Mouse (Mus musculus): ENCODE results near the gene Hand1.

Gene Hand1

DNA sequence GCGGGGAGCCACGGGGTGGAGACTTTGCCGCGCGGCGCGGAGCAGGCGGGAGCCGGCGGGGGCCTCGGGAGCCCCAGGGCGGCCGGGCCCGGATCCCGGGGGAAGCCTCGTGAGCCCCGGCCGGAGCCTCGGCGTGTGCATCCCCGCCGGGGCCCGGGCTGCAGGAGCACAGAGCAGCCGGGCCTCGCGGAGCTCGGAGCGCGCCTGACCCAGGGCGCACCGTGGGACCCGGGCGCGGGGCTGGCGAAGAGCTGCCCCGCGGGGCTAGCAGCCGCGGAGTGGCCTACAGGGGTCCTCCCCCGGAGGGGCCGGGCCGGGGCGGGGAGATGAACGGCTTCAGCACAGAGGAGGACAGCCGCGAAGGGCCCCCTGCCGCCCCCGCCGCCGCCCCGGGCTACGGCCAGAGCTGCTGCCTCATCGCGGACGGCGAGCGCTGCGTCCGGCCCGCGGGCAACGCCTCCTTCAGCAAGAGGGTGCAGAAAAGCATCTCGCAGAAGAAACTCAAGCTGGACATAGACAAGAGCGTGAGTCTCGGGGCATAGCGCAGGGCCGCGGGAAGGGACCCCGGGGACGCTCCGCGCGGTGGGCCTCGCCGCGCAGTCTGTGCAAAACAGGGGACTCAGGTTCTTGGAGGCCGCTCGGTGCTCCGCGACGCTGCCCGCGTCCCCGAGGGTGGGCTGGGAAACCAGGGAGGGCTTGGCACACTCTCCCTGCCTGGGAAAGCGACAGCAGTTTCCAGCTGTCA is 30.7 kb downstream of the Hand1 start:
- DNase-seq (ENCODE audit: low spot score in 2 of 2): peak in 1 of 2 experiments; percentile 29

GRCm38 (mm10) chr11:57800971-57801765 is 31.4 kb downstream of the Hand1 start, which contains the start of gene Sap30l:
Gene Sap30l, plus strand, starts transcription at chr11:57801637.
- peak; percentile 86 to 97 for DNase-seq (ENCODE audit: low spot score in 2 of 2)

GRCm38 (mm10) chr11:57800266-57800951 is 32.2 kb downstream of the Hand1 start:
- no peak for DNase-seq (ENCODE audit: low spot score in 2 of 2)

GRCm38 (mm10) chr11:57799456-57799855 is 33.2 kb downstream of the Hand1 start:
- DNase-seq (ENCODE audit: low spot score in 2 of 2): no peak

GRCm38 (mm10) chr11:57797828-57798227 is 34.8 kb downstream of the Hand1 start:
- DNase-seq (ENCODE audit: low spot score in 2 of 2): no peak

DNA sequence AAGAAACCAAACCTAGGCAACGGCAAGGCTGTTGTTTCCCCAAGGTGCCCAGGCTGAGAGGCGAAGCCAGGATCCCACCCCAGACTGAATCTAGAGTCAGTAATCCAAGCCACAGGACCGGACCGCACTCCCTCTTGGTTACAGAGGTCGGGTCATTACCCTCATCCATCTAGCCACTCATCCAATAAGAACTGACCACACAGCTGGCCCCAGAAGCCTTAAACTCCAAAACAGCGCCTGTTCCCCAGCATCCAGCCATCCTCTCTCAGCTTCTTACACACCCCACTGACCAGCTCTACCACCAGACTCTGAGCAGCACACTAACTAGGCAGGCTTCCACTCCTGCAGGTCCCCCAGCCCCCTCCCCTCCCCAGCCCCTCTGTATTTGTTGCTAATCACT is 37.5 kb downstream of the Hand1 start:
- no peak for DNase-seq (ENCODE audit: low spot score in 2 of 2)

GRCm38 (mm10) chr11:57790866-57791535 is 41.6 kb downstream of the Hand1 start:
- DNase-seq (ENCODE audit: low spot score in 2 of 2): no peak

- DNase-seq (ENCODE audit: low spot score in 2 of 2): peak in 1 of 2 experiments; percentile 29
Measured at GRCm38 (mm10) chr11:57787913-57788312, 44.7 kb downstream of the Hand1 start.

DNA sequence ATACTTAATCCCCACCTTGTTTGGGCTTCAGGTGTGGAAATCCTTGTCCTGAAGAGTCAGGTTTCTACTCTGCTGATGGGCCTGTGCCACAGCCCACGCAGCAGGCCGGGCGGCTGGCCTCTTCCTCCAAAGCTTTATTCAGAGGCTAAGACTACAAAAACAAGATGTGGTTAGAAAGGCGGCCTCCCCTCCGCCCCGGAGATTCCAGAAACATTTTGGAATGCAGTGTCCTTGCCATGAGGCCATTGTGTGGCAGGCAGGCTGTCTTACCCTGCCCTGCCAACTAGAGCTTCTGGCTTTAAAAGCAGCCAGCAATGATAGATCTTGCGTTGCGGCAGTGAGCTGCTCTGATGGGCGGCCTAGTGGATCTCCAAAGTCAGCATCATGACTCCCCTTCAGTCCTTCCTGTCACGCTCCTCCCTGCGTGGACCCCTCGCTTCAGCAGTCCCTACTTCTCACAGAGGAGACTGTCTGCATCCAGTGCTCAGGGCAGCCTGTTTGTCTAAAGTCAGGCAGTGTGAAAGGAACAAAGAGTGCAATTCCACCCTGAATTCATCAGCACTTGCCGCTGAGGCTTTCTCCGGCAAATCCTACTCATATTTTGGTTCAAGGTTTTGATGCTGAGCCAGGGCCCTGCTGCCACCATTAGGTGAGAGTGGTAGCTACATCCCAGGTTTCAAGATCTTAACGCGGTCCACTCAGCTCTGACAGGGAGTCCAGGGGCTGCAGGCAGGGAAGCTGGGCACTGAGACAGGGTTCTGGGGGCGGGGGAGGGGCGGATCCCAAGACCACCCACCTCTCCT is 45.8 kb downstream of the Hand1 start:
- DNase-seq (ENCODE audit: low spot score in 2 of 2): peak in 1 of 2 experiments; percentile 64

GRCm38 (mm10) chr11:57779824-57780223 is 52.8 kb downstream of the Hand1 start:
- no peak for DNase-seq (ENCODE audit: low spot score in 2 of 2)
